Mouse (Mus musculus): ENCODE data around the gene Ifi206. TPM values are rescaled to one million over a fixed set of nuclear protein-coding genes. Genes with fewer than 3 reads are reported as not detected.

The Ifi206 gene
- polyA plus RNA-seq, 1 experiment from 2014 or later: not detected

DNA sequence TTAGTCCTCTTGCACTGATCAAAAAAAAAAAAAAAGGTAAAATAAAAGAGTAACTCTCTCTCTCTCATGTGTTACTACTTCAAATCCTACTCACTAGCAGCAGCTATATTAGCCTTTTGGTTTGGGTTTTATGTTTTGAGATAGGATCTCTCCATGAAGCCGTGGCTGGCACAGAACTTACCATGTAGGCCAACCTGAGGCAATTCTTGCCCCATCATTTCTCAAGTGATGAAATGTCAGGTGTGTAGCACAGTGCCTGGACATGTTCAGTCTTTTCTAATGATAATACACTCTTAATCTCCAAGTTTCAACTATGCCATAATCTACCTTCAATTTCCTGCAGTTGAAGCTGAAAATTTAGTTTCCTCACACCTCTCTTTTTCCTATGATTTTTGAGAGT, 47.8 kb downstream of the Ifi206 start:
- no peak overlapping the region for H3K4me2 ChIP-seq
- H3K4me3 ChIP-seq (replicated peaks): no peak overlapping the region
- no peaks in the 10 kb centered on the region for H3K4me1 ChIP-seq
- no peak for ATAC-seq (ENCODE audit: low FRiP score)
- H3K36me3 ChIP-seq: no peaks in the 10 kb centered on the region
- no peaks in the 10 kb centered on the region for H3K9me3 ChIP-seq (replicated peaks)
- H3K27ac ChIP-seq (replicated peaks): no peak overlapping the region
- 87% methylated on average over 1 of the region's 1 CpGs for WGBS
- no peaks in the 10 kb centered on the region for H3K27me3 ChIP-seq (replicated peaks)
- no peak overlapping the region for H3K9ac ChIP-seq (replicated peaks)

- H3K27ac ChIP-seq (replicated peaks): no peak overlapping the region
- no peaks in the 10 kb centered on the region for H3K27me3 ChIP-seq (replicated peaks)
Measured at GRCm38 (mm10) chr1:173441210-173441609, 49.6 kb downstream of the Ifi206 start.

DNA sequence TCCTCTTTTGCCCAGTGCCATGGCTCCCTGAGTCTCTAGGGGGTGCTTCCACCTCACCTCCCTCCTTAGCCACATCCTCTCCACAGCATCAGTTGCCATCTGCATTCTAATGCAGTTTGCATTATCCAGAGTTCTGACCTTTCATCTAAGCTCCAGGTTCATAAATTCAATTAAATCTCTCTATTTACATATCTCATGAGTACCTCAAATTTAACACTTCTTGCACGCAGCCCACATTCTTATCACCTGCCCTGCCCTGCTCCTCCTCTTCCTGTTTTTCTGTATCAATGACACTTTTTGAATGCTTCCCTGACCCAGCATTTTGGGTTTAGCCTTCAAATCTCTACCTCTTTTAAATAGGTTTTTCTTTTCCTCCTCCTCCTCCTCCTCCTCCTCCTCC, 50.2 kb downstream of the Ifi206 start:
- WGBS: 73% methylated on average over 1 of the region's 1 CpGs
- ATAC-seq (ENCODE audit: low FRiP score): no peak
- no peaks in the 10 kb centered on the region for H3K9me3 ChIP-seq (replicated peaks)

More at GRCm38 (mm10) chr1:173441210-173441609, 49.6 kb downstream of the Ifi206 start:
- Histone ChIP-seq H3K4me1 (no peaks in the 10 kb centered on the region), H3K4me3 (replicated peaks) (no peak overlapping the region), H3K36me3 (no peaks in the 10 kb centered on the region), H3K4me2 (no peak overlapping the region), H3K9me3 (replicated peaks) (no peaks in the 10 kb centered on the region), H3K9ac (replicated peaks) (no peak overlapping the region)
- 76% methylated on average over 4 of the region's 4 CpGs for WGBS
- ATAC-seq (ENCODE audit: low FRiP score): no peak

DNA sequence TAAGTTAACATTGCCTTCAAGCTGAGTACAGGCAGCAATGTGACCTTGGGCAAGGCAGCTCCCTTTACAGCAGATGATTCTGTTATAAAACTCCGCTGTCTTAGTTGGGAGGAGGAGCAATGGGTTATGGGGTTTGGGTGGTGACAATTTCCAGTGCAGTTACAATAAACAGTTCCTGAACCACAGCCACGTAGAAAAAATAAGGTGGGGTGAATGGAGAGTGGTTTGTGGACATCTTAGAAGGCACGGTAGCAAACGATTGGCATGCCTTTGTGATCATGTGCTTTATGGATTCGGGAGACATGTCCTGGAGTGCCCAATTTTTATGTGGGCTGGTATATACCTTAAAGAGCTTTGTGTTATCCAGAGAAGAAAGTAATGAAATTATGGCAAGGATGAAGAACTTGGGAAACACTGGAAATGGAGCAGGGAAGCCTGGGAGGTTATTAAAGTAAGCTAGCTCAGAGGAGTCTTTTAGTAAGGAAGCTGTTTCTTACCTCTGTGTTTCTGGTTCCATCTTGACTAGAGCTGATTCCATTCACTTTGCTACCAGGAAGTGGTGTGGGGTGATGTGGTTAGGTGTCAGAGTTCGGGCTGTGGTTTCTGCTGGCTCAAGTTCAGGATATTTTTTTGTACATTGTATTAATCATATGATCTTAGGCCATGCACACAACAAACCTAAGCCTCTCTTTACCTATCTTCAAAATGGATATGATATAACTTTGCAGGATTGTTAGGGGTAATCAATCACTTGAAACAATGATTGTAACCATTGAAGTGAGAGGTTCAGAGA, 53.5 kb downstream of the Ifi206 start:
- H3K36me3 ChIP-seq: no peaks in the 10 kb centered on the region
- no peak overlapping the region for H3K4me2 ChIP-seq
- no peaks in the 10 kb centered on the region for H3K27me3 ChIP-seq (replicated peaks)
- ATAC-seq (ENCODE audit: low FRiP score): no peak
- no peak overlapping the region for H3K4me3 ChIP-seq (replicated peaks)
- H3K9ac ChIP-seq (replicated peaks): no peak overlapping the region
- H3K4me1 ChIP-seq: no peaks in the 10 kb centered on the region
- no peak overlapping the region for H3K27ac ChIP-seq (replicated peaks)
- WGBS: 79% methylated on average over 6 of the region's 6 CpGs
- H3K9me3 ChIP-seq (replicated peaks): no peaks in the 10 kb centered on the region

More for the DNA sequence above, 50.2 kb downstream of the Ifi206 start:
- Histone ChIP-seq H3K27me3 (replicated peaks) (no peaks in the 10 kb centered on the region), H3K4me3 (replicated peaks) (no peak overlapping the region), H3K27ac (replicated peaks) (no peak overlapping the region), H3K9ac (replicated peaks) (no peak overlapping the region), H3K36me3 (no peaks in the 10 kb centered on the region), H3K4me1 (no peaks in the 10 kb centered on the region), H3K4me2 (no peak overlapping the region)

DNA sequence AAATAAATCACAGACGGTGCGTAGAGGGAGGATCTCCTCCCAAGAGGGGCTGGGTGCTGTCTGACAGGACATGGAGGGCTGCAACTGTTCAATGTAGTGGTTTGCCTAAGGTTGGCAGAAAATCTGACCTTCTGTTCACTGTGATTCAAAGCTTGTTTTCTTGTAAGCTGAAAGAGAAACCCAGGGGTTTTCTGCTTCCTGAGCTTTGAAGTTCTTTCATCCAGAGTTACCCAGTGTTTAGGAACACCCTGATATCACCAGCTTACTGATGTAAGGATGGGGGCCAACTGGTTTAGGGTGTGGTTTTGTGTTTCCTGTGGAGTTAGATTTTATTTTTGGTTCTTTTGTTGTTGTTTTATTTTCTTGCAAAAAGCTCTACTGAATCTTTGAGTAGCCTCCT, 58.4 kb downstream of the Ifi206 start:
- H3K4me1 ChIP-seq: no peaks in the 10 kb centered on the region
- no peaks in the 10 kb centered on the region for H3K9me3 ChIP-seq (replicated peaks)
- H3K4me3 ChIP-seq (replicated peaks): no peak overlapping the region
- H3K36me3 ChIP-seq: no peaks in the 10 kb centered on the region
- H3K4me2 ChIP-seq: no peak overlapping the region
- H3K9ac ChIP-seq (replicated peaks): no peak overlapping the region
- ATAC-seq (ENCODE audit: low FRiP score): no peak
- no peak overlapping the region for H3K27ac ChIP-seq (replicated peaks)
- no peaks in the 10 kb centered on the region for H3K27me3 ChIP-seq (replicated peaks)
- 87% methylated on average over 2 of the region's 2 CpGs for WGBS

DNA sequence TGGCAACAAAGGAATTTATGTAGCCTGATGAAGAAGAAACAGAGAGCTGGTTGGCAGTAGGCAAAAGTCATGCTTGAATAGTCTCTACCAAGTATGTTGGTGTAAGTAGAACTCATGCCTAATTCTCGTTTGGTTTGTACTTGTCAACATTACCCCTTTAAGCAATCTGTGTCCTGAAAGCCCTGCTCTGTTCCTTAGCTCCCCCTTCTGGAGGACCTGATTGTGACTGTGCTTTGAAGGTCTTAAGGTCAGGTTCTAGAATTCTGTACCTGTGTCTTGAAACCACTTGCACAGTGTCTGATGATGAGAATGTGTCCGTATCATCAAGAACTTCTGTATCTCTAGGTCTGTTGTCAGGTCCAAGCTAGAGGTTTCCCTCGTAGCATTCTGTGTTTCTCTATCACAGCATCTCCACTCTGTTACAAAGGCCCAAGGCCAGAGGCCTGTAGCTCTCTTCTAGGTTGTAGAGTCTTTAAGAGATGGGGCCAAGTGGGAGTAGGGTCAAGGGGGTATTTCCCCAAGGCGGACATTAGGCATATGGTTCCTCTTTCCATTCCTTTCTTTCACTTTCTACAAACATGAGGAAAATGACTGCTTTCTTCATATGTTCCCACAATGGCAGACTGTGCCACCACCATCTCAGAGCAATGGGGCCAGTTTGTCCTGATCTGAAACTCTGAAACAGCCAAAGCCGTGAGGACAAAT, 60.7 kb downstream of the Ifi206 start:
- Histone ChIP-seq H3K27me3 (replicated peaks) (no peaks in the 10 kb centered on the region), H3K9ac (replicated peaks) (no peak overlapping the region), H3K4me1 (no peaks in the 10 kb centered on the region), H3K36me3 (no peaks in the 10 kb centered on the region), H3K27ac (replicated peaks) (no peak overlapping the region), H3K4me3 (replicated peaks) (no peak overlapping the region), H3K4me2 (no peak overlapping the region), H3K9me3 (replicated peaks) (no peaks in the 10 kb centered on the region)
- WGBS: 91% methylated on average over 5 of the region's 5 CpGs
- ATAC-seq (ENCODE audit: low FRiP score): no peak

GRCm38 (mm10) chr1:173427385-173427784, 63.5 kb downstream of the Ifi206 start:
- 88% methylated on average over 8 of the region's 8 CpGs for WGBS
- H3K9me3 ChIP-seq (replicated peaks): no peaks in the 10 kb centered on the region
- H3K36me3 ChIP-seq: no peaks in the 10 kb centered on the region
- no peak overlapping the region for H3K4me2 ChIP-seq
- no peaks in the 10 kb centered on the region for H3K4me1 ChIP-seq
- no peak overlapping the region for H3K27ac ChIP-seq (replicated peaks)
- H3K27me3 ChIP-seq (replicated peaks): no peaks in the 10 kb centered on the region
- no peak for ATAC-seq (ENCODE audit: low FRiP score)
- H3K9ac ChIP-seq (replicated peaks): no peak overlapping the region
- no peak overlapping the region for H3K4me3 ChIP-seq (replicated peaks)

DNA sequence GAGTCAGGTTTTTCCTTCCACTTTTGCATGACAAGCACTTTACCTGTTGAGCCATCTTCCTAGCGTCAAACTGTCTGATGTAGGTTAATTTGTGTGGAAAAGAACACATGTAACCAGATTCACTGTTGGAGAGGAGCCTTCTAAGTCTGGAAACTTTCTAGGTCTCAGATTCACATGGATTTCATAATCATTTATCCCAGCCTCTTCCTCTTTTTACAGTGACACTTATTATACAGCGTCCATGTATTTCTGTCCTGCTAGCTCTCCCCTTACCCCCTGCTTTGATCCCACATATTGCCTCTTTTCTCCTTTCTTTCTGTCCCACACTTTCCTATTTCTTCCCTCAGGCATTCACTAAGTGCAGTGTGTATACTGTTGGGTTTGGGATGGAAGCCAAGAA, 64.5 kb downstream of the Ifi206 start:
- Histone ChIP-seq H3K4me3 (replicated peaks) (no peak overlapping the region), H3K9ac (replicated peaks) (no peak overlapping the region), H3K4me1 (no peaks in the 10 kb centered on the region), H3K4me2 (no peak overlapping the region), H3K27ac (replicated peaks) (no peak overlapping the region), H3K9me3 (replicated peaks) (no peaks in the 10 kb centered on the region), H3K27me3 (replicated peaks) (no peaks in the 10 kb centered on the region), H3K36me3 (no peaks in the 10 kb centered on the region)
- 84% methylated on average over 2 of the region's 2 CpGs for WGBS
- no peak for ATAC-seq (ENCODE audit: low FRiP score)

DNA sequence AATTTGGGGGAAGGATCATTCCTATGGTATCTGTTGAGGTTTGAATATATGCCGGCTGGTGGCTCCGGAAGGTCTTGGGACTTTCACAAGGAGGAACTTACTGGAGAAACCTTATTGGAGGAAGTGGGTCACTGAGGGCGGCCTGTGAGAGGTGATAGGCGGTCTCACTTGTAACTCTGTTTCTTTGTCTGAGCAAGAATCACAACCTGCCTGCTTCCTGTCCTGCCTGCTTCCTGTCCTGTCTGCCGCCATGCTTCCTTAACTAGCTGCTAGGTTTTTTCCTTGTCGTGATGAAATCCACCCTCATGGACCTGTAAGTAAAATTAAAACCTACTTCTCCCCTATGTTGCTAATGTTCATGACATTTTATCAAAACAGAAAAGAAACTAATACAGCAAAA, 70.5 kb downstream of the Ifi206 start:
- no peak for ATAC-seq (ENCODE audit: low FRiP score)
- 81% methylated on average over 6 of the region's 6 CpGs for WGBS
- Histone ChIP-seq H3K36me3 (no peaks in the 10 kb centered on the region), H3K4me3 (replicated peaks) (no peak overlapping the region), H3K9ac (replicated peaks) (no peak overlapping the region), H3K27me3 (replicated peaks) (no peaks in the 10 kb centered on the region), H3K4me2 (no peak overlapping the region), H3K9me3 (replicated peaks) (no peaks in the 10 kb centered on the region), H3K27ac (replicated peaks) (no peak overlapping the region), H3K4me1 (no peaks in the 10 kb centered on the region)

DNA sequence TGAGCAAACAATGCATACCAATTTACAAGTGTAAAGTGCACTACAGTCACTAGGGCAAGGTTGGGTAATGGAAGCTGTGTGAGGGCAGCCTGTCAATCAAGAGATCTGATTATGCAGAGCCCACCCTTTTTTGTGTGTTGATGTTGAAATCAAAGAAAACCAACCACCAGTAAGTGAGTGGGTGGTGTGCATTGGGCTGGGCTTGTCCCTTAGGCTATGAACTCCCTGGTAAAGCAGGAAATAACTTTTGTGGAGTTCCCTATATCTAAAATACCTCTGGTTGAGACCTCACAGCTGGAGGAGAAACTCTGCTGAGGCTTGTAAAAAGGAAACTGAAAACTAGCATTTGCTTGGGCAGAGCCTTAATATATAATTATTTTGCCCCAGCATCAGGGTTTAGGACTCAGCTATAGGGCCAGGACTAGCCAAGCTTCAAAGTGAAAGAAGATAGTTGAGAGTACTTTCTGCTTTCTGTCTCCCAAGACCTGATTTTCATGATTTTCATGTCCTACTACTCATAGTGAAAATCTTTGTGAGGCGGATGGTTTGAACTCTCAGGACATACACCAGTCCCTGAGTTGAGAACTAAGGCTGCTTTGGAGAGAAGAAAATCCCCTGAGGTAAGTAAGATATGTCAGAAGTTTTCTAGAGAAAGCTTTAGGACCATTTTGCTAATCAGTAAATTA, 71.8 kb downstream of the Ifi206 start:
- Histone ChIP-seq H3K27me3 (replicated peaks) (no peaks in the 10 kb centered on the region), H3K4me2 (no peak overlapping the region), H3K4me3 (replicated peaks) (no peak overlapping the region), H3K4me1 (no peaks in the 10 kb centered on the region), H3K9ac (replicated peaks) (no peak overlapping the region), H3K36me3 (no peaks in the 10 kb centered on the region), H3K9me3 (replicated peaks) (no peaks in the 10 kb centered on the region), H3K27ac (replicated peaks) (no peak overlapping the region)
- WGBS: 85% methylated on average over 1 of the region's 1 CpGs
- no peak for ATAC-seq (ENCODE audit: low FRiP score)

DNA sequence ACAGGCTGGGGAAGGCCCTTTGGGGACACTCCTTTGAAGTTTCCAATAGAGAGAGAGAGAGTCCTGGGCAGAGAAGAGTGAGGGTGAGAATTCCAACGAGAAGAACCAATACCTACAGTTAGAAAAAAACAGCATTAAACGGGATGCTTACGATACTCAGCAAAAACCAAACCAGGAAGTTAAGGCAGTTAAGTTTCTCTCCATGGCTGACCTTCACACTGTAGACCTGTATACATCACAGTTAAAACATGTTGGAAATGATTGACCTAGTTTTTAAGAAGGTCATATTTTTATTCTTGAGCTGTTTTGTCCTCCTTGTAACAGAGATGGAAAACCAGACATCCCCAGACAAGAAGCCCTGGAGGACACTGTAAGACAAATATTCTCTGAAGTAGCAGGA, 72.3 kb downstream of the Ifi206 start:
- Histone ChIP-seq H3K9ac (replicated peaks) (no peak overlapping the region), H3K27me3 (replicated peaks) (no peaks in the 10 kb centered on the region), H3K9me3 (replicated peaks) (no peaks in the 10 kb centered on the region), H3K36me3 (no peaks in the 10 kb centered on the region), H3K4me2 (no peak overlapping the region), H3K27ac (replicated peaks) (no peak overlapping the region), H3K4me1 (no peaks in the 10 kb centered on the region), H3K4me3 (replicated peaks) (no peak overlapping the region)
- 80% methylated on average over 3 of the region's 3 CpGs for WGBS
- no peak for ATAC-seq (ENCODE audit: low FRiP score)

Data from neural tube, embryonic 15.5 days (tissue).